Mouse (Mus musculus) ovary, postnatal 36 days (tissue): Measurements from ENCODE around the gene Tpo.

Experiments used
- DNase-seq: peaks from one replicate; pipeline ENCODE4 v3.0.0; 2022; ENCODE audit warnings: low spot score, mixed read lengths

Gene Tpo

GRCm38 (mm10) chr12:30015501-30015900 is 116.9 kb downstream of the Tpo start:
- no peak for DNase-seq

GRCm38 (mm10) chr12:30008741-30009140 is 123.7 kb downstream of the Tpo start:
- no peak for DNase-seq

GRCm38 (mm10) chr12:30006586-30006985 is 125.8 kb downstream of the Tpo start:
- DNase-seq: no peak
